Mouse (Mus musculus): ENCODE results near the gene Kcnq2. TPM values are rescaled to one million over a fixed set of nuclear protein-coding genes. Genes with fewer than 3 reads are reported as not detected.

Kcnq2 gene
- polyA plus RNA-seq, 1 experiment = not detected

DNA sequence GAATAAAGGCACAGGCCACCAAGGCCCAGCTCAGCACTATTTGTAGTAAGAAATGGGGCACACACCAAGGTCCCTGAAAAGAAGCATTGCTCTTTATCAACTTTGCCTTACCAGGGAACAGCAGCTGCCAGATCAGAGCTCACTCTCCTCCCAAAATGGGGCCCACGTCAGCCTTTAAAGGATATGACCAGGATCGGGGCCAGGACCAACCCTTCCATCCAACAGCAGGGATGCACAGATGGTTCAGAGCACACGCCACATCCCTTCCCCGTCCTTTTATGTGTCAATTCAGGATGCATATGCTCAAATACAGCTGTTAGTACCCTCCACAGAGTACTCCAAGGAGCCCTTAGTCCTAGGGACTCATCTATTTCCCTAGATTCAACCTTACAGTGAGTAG lies 4.9 kb downstream of the Kcnq2 start:
- H3K36me3 ChIP-seq (ENCODE audit: control insufficient read depth, insufficient read depth) = no peaks in the 10 kb centered on the region
- no peak for TF ChIP-seq POLR2A (IDR thresholded peaks at IDR 0.05; ENCODE audit: insufficient read length, low read depth)
- no peak for TF ChIP-seq TCF3 (IDR thresholded peaks at IDR 0.05; ENCODE audit: insufficient read length, low read depth)
- TF ChIP-seq E2F4 (IDR thresholded peaks at IDR 0.05; ENCODE audit: insufficient read depth) = no peak
- TF ChIP-seq USF1 (IDR thresholded peaks at IDR 0.05; ENCODE audit: low read depth) = no peak
- TF ChIP-seq MAX (IDR thresholded peaks at IDR 0.05; ENCODE audit: low read depth) = no peak
- no peak for TF ChIP-seq CEBPB (IDR thresholded peaks at IDR 0.05; ENCODE audit: insufficient read depth, poor library complexity, severe bottlenecking)
- TF ChIP-seq MYOG (IDR thresholded peaks at IDR 0.05; ENCODE audit: control insufficient read depth in 1 of 3, insufficient read depth in 1 of 3, insufficient read length in 2 of 3, low read depth in 2 of 3) = no peak
- TF ChIP-seq SRF (IDR thresholded peaks at IDR 0.05; ENCODE audit: control insufficient read depth, insufficient read length, low read depth) = no peak
- no peak for TF ChIP-seq REST (IDR thresholded peaks at IDR 0.05; ENCODE audit: insufficient read depth, insufficient read length)
- no peak for TF ChIP-seq POLR2AphosphoS2 (IDR thresholded peaks at IDR 0.05; ENCODE audit: insufficient read length, low read depth)
- no peak for TF ChIP-seq MYOD1 (IDR thresholded peaks at IDR 0.05; ENCODE audit: control insufficient read depth in 1 of 3, insufficient read length in 2 of 3, low read depth in 2 of 3)
- no peak for TF ChIP-seq TCF12 (IDR thresholded peaks at IDR 0.05; ENCODE audit: insufficient read depth, poor library complexity, severe bottlenecking)
- no peak overlapping the region for H3K4me2 ChIP-seq (ENCODE audit: low read depth)
- H3K79me2 ChIP-seq (ENCODE audit: control insufficient read depth, insufficient read depth) = no peaks in the 10 kb centered on the region
- no peak overlapping the region for H3ac ChIP-seq (ENCODE audit: control insufficient read depth, insufficient read length)
- no peak overlapping the region for H3K4me3 ChIP-seq
- peaks cover 15% of the 10 kb centered on the region for H3K27me3 ChIP-seq (ENCODE audit: control insufficient read depth, insufficient read depth, insufficient read length)

DNA sequence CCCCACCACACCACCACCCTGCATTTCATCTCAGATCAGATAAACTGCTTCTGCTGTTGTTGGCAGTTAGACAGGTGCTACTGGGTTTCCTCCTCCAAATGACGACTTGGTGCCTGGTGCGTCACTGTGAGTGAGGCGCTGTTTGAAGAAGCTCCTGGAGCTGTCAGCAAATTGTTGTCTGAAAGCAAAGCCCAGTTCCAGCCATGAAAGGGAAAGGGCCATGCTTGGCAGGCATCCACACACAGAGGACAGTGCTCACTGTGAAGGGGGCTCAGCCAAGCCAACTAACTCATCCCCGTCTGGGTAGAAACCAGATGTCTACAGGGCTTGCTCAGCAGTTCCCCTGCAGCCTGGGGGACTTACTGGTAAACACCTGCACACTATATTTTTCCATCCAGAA lies 6.1 kb downstream of the Kcnq2 start:
- TF ChIP-seq TCF3 (IDR thresholded peaks at IDR 0.05; ENCODE audit: insufficient read length, low read depth) = no peak
- no peak for TF ChIP-seq POLR2A (IDR thresholded peaks at IDR 0.05; ENCODE audit: insufficient read length, low read depth)
- TF ChIP-seq POLR2AphosphoS2 (IDR thresholded peaks at IDR 0.05; ENCODE audit: insufficient read length, low read depth) = no peak
- Histone ChIP-seq H3K79me2 (ENCODE audit: control insufficient read depth, insufficient read depth) (no peaks in the 10 kb centered on the region), H3K27me3 (ENCODE audit: control insufficient read depth, insufficient read depth, insufficient read length) (peaks cover 2% of the 10 kb centered on the region)

DNA sequence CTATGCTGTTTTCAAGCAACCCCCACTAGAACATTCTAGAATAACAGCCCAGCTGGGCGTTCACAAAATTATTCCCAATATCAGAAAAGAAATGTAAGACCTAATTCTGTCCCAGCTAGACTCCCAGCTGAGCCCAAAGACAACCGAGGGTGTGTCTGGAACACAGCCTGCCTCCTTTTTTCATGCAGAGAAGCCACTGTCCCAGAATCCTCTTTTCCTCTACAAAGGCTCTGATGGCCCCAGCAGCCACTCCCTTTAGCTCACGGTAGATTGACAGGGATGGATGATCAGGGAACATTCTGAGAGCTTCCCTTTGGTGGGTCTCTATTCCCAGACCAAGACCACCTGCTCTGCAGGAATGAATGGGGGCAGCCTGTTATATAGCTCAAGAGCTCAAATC lies 7.3 kb downstream of the Kcnq2 start:
- Histone ChIP-seq H3K4me3 (no peak overlapping the region), H3ac (ENCODE audit: control insufficient read depth, insufficient read length) (no peak overlapping the region), H3K79me2 (ENCODE audit: control insufficient read depth, insufficient read depth) (no peaks in the 10 kb centered on the region), H3K4me2 (ENCODE audit: low read depth) (no peak overlapping the region), H3K27me3 (ENCODE audit: control insufficient read depth, insufficient read depth, insufficient read length) (no peaks in the 10 kb centered on the region), H3K36me3 (ENCODE audit: control insufficient read depth, insufficient read depth) (no peaks in the 10 kb centered on the region)
- TF ChIP-seq SRF (IDR thresholded peaks at IDR 0.05; ENCODE audit: control insufficient read depth, insufficient read length, low read depth) (no peak), TCF12 (IDR thresholded peaks at IDR 0.05; ENCODE audit: insufficient read depth, poor library complexity, severe bottlenecking) (no peak), POLR2AphosphoS2 (IDR thresholded peaks at IDR 0.05; ENCODE audit: insufficient read length, low read depth) (no peak), E2F4 (IDR thresholded peaks at IDR 0.05; ENCODE audit: insufficient read depth) (no peak), MYOG (IDR thresholded peaks at IDR 0.05; ENCODE audit: control insufficient read depth in 1 of 3, insufficient read depth in 1 of 3, insufficient read length in 2 of 3, low read depth in 2 of 3) (no peak)

More for the DNA sequence above, 6.1 kb downstream of the Kcnq2 start:
- Histone ChIP-seq H3K36me3 (ENCODE audit: control insufficient read depth, insufficient read depth) (no peaks in the 10 kb centered on the region), H3K4me3 (no peak overlapping the region), H3K4me2 (ENCODE audit: low read depth) (no peak overlapping the region), H3ac (ENCODE audit: control insufficient read depth, insufficient read length) (no peak overlapping the region)

DNA sequence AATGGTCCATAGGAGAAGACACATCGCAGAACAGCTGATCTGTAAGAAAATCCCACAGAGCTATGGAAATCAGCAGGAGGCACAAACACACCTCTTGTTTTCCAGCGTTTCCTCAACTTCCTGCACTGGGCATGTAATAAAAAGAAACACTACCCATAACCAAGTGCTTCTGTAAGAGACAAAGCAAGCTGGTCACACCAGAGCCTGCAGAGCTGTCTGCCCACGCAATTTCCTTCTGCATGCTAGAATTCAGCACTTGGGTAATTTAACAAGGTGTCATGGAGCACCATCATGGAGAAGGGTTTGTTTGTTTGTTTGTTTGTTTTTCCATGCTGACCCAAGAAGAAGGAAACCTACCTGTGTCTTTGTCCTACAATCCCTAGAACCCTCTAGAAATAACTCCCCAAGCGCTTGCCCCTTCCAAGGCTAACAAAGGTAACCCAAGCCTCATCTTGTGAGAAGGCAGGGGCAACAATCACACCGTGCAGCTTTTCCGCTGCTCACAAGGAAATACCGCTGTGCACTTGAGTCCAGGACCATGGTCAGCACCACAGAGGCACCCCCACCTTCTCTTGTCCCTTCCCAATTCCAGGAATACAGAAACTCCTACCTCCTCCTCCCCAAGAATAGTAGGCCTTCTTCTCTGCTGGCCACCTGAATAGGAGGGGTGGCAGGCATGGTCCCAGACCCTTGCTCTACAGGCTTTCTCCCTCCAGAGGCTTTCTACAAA lies 9.2 kb downstream of the Kcnq2 start:
- no peak for TF ChIP-seq TCF3 (IDR thresholded peaks at IDR 0.05; ENCODE audit: insufficient read length, low read depth)
- peak; percentile 81 for TF ChIP-seq REST (IDR thresholded peaks at IDR 0.05; ENCODE audit: insufficient read depth, insufficient read length)
- no peaks in the 10 kb centered on the region for H3K27me3 ChIP-seq (ENCODE audit: control insufficient read depth, insufficient read depth, insufficient read length)
- no peak overlapping the region for H3ac ChIP-seq (ENCODE audit: control insufficient read depth, insufficient read length)
- no peaks in the 10 kb centered on the region for H3K79me2 ChIP-seq (ENCODE audit: control insufficient read depth, insufficient read depth)
- no peaks in the 10 kb centered on the region for H3K36me3 ChIP-seq (ENCODE audit: control insufficient read depth, insufficient read depth)
- H3K4me3 ChIP-seq = no peak overlapping the region
- no peak overlapping the region for H3K4me2 ChIP-seq (ENCODE audit: low read depth)

DNA sequence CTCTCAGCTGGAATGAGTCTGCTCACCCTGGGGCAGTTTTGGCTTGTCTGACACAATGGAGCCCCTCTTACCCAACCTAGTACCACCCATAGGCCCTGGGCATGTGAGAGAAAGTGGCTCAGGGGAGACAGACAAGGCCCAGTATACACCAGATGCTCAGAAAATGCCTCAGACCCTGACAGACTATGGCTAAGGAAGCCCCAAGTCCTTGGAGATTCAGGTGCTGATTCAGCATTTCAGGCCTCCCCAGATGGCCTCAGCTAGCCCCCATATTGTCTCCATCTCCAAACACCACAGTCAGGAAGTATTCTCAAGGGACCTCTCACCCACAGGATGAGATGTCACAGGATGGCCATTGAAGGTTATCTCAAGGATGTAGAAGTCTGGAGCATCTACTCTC lies 12.5 kb downstream of the Kcnq2 start:
- Histone ChIP-seq H3K79me2 (ENCODE audit: control insufficient read depth, insufficient read depth) (no peaks in the 10 kb centered on the region), H3ac (ENCODE audit: control insufficient read depth, insufficient read length) (no peak overlapping the region), H3K4me3 (no peak overlapping the region), H3K36me3 (ENCODE audit: control insufficient read depth, insufficient read depth) (no peaks in the 10 kb centered on the region), H3K27me3 (ENCODE audit: control insufficient read depth, insufficient read depth, insufficient read length) (peaks cover 8% of the 10 kb centered on the region), H3K4me2 (ENCODE audit: low read depth) (no peak overlapping the region)
- TF ChIP-seq POLR2A (IDR thresholded peaks at IDR 0.05; ENCODE audit: insufficient read length, low read depth) = no peak
- no peak for TF ChIP-seq USF1 (IDR thresholded peaks at IDR 0.05; ENCODE audit: low read depth)
- TF ChIP-seq E2F4 (IDR thresholded peaks at IDR 0.05; ENCODE audit: insufficient read depth) = no peak
- no peak for TF ChIP-seq MAX (IDR thresholded peaks at IDR 0.05; ENCODE audit: low read depth)
- no peak for TF ChIP-seq REST (IDR thresholded peaks at IDR 0.05; ENCODE audit: insufficient read depth, insufficient read length)
- TF ChIP-seq POLR2AphosphoS2 (IDR thresholded peaks at IDR 0.05; ENCODE audit: insufficient read length, low read depth) = no peak
